Mouse (Mus musculus): ENCODE measurements around the gene Adamts2.

The Adamts2 gene

GRCm38 (mm10) chr11:50850989-50851601, 249.2 kb downstream of the Adamts2 start:
- DNase-seq: no peak

Data from cerebellum, adult 9-10 months (tissue).